Mouse (Mus musculus) induced T-regulatory cell, adult 2 months (primary cell): Measurements from ENCODE around the gene Plekhn1.

Experiments used
- DNase-seq: peaks from one replicate; pipeline ENCODE4 v3.0.0-alpha.2; 2012; ENCODE audit warnings: low read depth

The Plekhn1 gene

DNA sequence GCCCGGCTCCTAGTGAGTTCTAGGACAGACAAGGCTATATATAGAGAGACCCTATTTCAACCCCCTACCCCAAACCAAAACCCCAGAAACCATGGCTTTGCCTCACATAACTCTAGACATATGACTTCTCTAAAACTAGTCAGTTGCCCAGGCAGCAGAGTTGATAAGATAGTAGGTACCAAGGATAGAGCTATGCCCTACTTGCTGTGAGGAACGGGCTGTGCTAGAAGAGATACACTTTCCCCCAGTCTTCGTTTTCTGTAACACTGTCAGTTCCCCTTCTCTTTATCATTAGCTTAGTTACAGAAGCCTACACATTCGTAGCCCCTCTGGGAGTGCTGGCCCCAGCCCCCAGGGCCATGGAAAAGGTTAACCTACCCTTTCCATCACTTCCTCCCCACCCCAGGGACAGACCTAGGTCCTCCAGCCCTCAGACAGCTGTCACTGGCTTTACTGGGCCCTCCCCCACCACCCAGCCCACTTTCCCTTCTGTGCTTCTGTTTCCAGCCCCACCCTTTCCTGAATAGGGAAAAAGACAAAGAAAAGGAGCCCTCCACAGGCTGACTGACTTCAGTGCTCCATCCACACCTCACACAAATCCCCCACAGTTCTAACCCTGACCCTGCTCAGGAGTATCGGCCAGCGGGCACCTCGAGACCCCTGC is 50.2 kb downstream of the Plekhn1 start:
- DNase-seq: no peak

GRCm38 (mm10) chr4:156183747-156184146 is 50.9 kb downstream of the Plekhn1 start:
- no peak for DNase-seq

DNA sequence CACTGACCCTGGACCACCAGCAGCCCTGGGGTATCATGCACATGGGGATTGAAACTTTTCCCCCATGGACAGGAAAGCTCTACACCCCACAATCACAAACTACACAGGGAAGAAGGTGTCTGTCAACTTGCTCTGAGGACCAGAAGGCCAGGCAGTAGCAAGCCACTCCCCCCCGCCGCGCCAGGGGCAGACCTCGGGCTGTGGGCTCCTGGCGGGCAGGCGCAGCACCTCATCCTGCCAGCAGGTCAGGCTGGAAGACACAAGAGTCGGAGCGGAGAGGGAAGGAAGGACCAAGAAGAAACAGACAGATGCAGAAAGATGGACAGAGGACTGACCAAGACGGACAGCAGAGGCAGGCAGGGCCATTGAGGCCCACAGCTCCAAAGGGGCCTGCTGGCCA is 57.0 kb downstream of the Plekhn1 start:
- DNase-seq: no peak

DNA sequence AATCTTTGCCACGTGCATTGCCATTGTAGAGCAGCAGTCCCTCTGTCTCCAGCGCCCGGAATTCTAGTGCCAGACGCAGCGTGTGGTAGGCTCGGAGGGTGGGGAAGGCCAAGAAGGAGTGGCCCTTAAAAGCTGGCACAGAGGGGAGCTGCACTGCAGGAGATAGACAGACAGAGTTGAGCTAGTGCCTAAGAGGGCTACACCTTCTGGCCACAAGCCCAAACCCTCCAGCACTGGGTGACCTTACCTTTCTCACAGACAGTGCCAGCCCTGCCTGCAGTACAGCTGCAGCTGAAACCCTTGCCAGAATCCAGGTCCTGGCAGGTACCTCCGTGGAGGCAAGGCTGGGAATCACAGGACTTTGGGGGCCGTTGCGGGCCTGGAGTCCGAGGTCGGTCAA is 62.8 kb downstream of the Plekhn1 start:
- no peak for DNase-seq
